Mouse (Mus musculus) hindbrain, embryonic 11.5 days (tissue): ENCODE data around the gene Hist1h2ag. TPM values are rescaled to one million over a fixed set of nuclear protein-coding genes. Genes with fewer than 3 reads are reported as not detected.
"Not testable (repeated sequence)": the region's sequence is repeated elsewhere in the genome, so short reads cannot be mapped to it uniquely, and the experiment has no call there.

ENCODE experiments used
- ATAC-seq: fragments of 200-750 bp; cut with Nextera tagmentation; 2 replicates; pipeline ENCODE4 v1.8.0; 2017; ENCODE audit warnings: mild to moderate bottlenecking, moderate TSS enrichment, moderate library complexity; ENCODE audit not compliant: low FRiP score
- DNase-seq: peaks from one replicate; pipeline ENCODE4 v3.0.0-alpha.2; 2015; ENCODE audit warnings: low spot score
- H3K27ac ChIP-seq: fragments of 300-500 bp; sonication (generic); 2 replicates; pipeline ENCODE4 v1.5.1; 2014; ENCODE audit warnings: mild to moderate bottlenecking, low read depth, low read length
- H3K27me3 ChIP-seq: fragments of 300-500 bp; sonication (generic); 2 replicates; pipeline ENCODE4 v1.6.1; 2014; ENCODE audit warnings: mild to moderate bottlenecking, low read length, moderate library complexity, mixed read lengths; ENCODE audit not compliant: control insufficient read depth, insufficient read depth
- H3K36me3 ChIP-seq: fragments of 300-500 bp; sonication (generic); 2 replicates; pipeline ENCODE4 v1.6.1; 2014; ENCODE audit warnings: mild to moderate bottlenecking, low read length, moderate library complexity, mixed read lengths; ENCODE audit not compliant: control insufficient read depth, insufficient read depth
- H3K4me1 ChIP-seq: fragments of 300-500 bp; sonication (generic); replicated peaks from 2 replicates; pipeline ENCODE4 v1.6.1; 2014; ENCODE audit warnings: low read length, mixed read lengths; ENCODE audit not compliant: control insufficient read depth, insufficient read depth
- H3K4me2 ChIP-seq: fragments of 300-500 bp; sonication (generic); replicated peaks from 2 replicates; pipeline ENCODE4 v1.6.1; 2014; ENCODE audit warnings: mild to moderate bottlenecking, low read depth, low read length
- H3K4me3 ChIP-seq: fragments of 300-500 bp; sonication (generic); 2 replicates; pipeline ENCODE4 v1.5.1; 2014; ENCODE audit warnings: low read depth, low read length
- H3K9ac ChIP-seq: fragments of 300-500 bp; sonication (generic); 2 replicates; pipeline ENCODE4 v1.6.1; 2014; ENCODE audit warnings: low read depth, low read length
- H3K9me3 ChIP-seq: fragments of 300-500 bp; sonication (generic); 2 replicates; pipeline ENCODE4 v1.6.1; 2016; ENCODE audit warnings: low read length; ENCODE audit not compliant: control insufficient read depth
- WGBS: fragments of 180-500 bp; shearing (Covaris S2); extraction: QIAGEN DNeasy Blood & Tissue Kit; methylation state at CpG from one replicate; pipeline ENCODE4 v1.1.7; 2014; 5-methylcytosine and 5-hydroxymethylcytosine counted together
- polyA plus RNA-seq: library from polyadenylated mRNA; unstranded; fragments of >200 nt; fragmentation: Nextera tagmentation; extraction: Ambion mirVana; gene quantifications from 2 replicates; pipeline ENCODE4 v1.2.1, GENCODE M21; 2014

The Hist1h2ag gene
- polyA plus RNA-seq, 1 experiment from 2014 or later = 60.3 TPM

DNA sequence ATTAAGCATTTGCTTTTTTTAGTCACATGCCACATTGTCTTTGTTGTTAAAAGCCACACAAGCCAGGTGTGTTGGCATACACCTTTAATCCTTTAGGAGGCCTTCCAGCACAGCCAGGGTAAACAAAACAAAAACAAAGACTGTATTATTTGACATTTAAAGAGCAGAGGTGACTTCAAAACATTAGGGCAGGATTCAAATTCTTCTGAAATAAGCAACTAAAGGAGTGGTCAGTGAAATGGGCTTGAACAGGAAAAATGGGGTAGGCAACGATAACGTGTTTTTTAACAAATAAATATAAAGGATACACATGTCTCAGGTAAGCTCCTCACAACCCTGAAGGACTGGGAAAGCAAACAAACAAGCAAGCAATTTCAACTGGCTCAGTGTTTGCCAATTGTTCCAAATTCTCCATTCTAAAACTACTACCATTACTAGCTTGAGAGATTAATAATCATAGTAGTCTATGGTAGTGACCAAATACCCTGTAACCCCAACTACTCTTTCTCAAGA, 2.7 kb downstream of the Hist1h2ag start:
- no peaks in the 10 kb centered on the region for H3K9me3 ChIP-seq
- 0 out of 2 replicates have a peak, but pooled peaks cover 2% of the 10 kb centered on the region for H3K4me1 ChIP-seq
- H3K27me3 ChIP-seq = no peaks in the 10 kb centered on the region
- ATAC-seq = no peak
- H3K4me3 ChIP-seq = peak overlapping the region; percentile 37
- H3K4me2 ChIP-seq = peak overlapping the region; percentile 51
- 8% methylated on average over 2 of the region's 2 CpGs for WGBS
- H3K27ac ChIP-seq = peak overlapping the region; percentile 91
- H3K36me3 ChIP-seq = no peaks in the 10 kb centered on the region
- no peak for DNase-seq
- H3K9ac ChIP-seq = peak overlapping the region; percentile 59; the same call in 1 of the 2 replicates

DNA sequence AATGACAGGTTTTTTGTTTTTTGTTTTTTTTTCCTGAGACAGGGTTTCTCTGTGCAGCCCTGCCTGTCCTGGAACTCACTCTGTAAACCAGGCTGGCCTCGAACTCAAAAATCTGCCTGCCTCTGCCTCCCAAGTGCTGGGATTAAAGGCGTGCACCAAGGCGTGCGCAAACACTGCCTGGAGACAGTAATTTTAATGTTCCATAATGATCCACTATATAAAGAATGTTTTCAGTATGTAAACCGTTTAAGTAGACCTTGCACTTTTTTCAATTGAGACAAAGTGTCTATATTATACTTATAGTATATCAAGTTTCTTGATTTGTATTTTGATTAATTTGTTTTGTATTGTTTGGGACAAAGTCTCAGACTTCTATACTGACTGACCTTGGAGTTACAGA, 3.4 kb downstream of the Hist1h2ag start:
- Histone ChIP-seq H3K27me3 (no peaks in the 10 kb centered on the region), H3K9ac (no peak overlapping the region), H3K4me1 (0 out of 2 replicates have a peak, but pooled peaks cover 2% of the 10 kb centered on the region), H3K36me3 (no peaks in the 10 kb centered on the region), H3K4me2 (no peak overlapping the region), H3K9me3 (no peaks in the 10 kb centered on the region), H3K4me3 (no peak overlapping the region), H3K27ac (peak overlapping the region; percentile 91; the same call in 1 of the 2 replicates)
- 67% methylated on average over 5 of the region's 5 CpGs for whole genome bisulfite sequencing
- ATAC-seq (no peak), DNase-seq (no peak)

DNA sequence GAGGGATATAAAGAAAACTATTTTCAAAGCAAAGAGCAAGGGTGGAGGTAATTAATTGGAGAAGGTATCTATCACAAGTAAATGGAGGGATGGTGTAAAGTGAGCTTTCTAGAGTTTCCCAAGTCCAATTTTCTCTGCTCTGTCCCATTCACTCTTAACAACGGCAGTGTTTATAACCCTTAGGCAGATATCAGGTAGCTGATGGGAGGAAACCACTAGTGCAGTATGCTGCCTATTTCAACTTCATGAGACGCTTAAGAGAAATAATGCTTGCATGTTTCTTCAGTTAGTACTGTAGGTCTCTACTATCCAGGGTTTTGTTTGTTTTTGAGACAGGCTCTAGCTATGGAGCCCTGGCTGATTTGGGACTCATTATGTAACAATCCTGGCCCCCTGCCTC, 5.3 kb downstream of the Hist1h2ag start:
- no peak overlapping the region for H3K9ac ChIP-seq
- no peak overlapping the region for H3K4me3 ChIP-seq
- ATAC-seq (no peak), DNase-seq (no peak)
- no peak overlapping the region for H3K27ac ChIP-seq
- H3K9me3 ChIP-seq = no peaks in the 10 kb centered on the region
- no peaks in the 10 kb centered on the region for H3K36me3 ChIP-seq
- H3K27me3 ChIP-seq = no peaks in the 10 kb centered on the region
- H3K4me1 ChIP-seq = 0 out of 2 replicates have a peak, but pooled peaks cover 2% of the 10 kb centered on the region
- H3K4me2 ChIP-seq = no peak overlapping the region
- WGBS = 82% methylated on average over 2 of the region's 2 CpGs

DNA sequence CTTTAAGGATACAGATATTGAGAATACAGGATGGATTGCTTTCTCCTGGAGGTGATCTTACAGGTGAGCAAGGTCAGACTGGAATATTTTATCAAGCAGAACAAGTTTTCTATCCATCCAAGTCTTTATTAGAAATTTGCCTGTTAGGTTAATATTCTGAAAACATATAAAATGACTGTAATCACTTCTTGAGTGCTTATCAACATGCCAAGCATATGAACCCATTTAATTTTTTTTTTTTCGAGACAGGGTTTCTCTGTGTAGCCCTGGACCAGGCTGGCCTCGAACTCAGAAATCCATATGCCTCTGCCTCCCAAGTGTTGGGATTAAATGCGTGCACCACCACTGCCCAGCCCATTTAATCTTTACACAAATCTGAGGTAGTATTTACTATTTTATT, 5.8 kb downstream of the Hist1h2ag start:
- peak overlapping the region; percentile 38; the same call in 1 of the 2 replicates for H3K4me3 ChIP-seq
- ATAC-seq = no peak
- no peak for DNase-seq
- H3K27me3 ChIP-seq = no peaks in the 10 kb centered on the region
- peak overlapping the region; percentile 88 for H3K27ac ChIP-seq
- no peaks in the 10 kb centered on the region for H3K36me3 ChIP-seq
- H3K4me2 ChIP-seq = peak overlapping the region; percentile 60
- 0 out of 2 replicates have a peak, but pooled peaks cover 2% of the 10 kb centered on the region for H3K4me1 ChIP-seq
- H3K9ac ChIP-seq = peak overlapping the region; percentile 59
- H3K9me3 ChIP-seq = no peaks in the 10 kb centered on the region
- WGBS = 64% methylated on average over 3 of the region's 3 CpGs

DNA sequence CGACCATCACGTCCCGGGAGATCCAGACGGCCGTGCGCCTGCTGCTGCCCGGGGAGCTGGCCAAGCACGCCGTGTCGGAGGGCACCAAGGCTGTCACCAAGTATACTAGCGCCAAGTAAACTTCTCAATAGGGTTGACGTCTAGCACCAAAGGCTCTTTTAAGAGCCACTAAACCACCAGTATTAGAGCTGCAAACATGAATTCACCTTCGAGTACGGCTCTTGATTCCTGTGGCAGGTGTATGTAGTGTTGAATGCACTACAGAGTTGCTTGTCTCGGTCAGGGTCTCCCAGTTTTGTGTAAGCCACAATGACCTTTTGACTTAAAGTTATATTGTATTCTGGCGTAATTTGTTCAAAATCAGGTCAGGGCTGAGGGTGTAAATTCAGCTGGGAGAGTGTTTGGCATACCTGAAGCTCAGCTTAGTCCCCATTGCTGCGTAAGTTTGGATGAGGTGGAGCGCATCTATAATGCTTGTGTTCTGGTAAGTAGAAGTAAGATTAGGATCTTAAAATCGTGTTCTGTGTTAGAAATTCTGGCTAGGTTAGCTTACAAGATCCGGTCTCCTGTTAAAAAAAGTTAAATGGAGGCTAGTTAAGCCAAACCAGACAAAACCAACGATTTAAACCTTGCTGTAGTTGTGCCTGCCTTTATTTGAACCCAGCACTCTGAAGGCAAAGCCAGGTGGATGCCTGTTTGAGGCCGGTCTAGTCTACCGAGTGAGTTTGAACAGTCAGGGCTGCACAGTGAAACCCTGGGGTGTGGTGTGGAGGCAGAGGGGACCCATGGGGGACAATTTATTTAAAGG, 6.4 kb downstream of the Hist1h2ag start:
- Histone ChIP-seq H3K36me3 (no peaks in the 10 kb centered on the region), H3K4me1 (0 out of 2 replicates have a peak, but pooled peaks cover 2% of the 10 kb centered on the region), H3K4me2 (peak overlapping the region; percentile 60), H3K9me3 (no peaks in the 10 kb centered on the region), H3K27me3 (no peaks in the 10 kb centered on the region), H3K27ac (peak overlapping the region; percentile 88), H3K9ac (peak overlapping the region; percentile 59), H3K4me3 (peak overlapping the region; percentile 38)
- ATAC-seq = peak; percentile 22; the same call in 1 of the 2 replicates
- WGBS = 3% methylated on average over 16 of the region's 23 CpGs
- DNase-seq = peak; percentile 60

DNA sequence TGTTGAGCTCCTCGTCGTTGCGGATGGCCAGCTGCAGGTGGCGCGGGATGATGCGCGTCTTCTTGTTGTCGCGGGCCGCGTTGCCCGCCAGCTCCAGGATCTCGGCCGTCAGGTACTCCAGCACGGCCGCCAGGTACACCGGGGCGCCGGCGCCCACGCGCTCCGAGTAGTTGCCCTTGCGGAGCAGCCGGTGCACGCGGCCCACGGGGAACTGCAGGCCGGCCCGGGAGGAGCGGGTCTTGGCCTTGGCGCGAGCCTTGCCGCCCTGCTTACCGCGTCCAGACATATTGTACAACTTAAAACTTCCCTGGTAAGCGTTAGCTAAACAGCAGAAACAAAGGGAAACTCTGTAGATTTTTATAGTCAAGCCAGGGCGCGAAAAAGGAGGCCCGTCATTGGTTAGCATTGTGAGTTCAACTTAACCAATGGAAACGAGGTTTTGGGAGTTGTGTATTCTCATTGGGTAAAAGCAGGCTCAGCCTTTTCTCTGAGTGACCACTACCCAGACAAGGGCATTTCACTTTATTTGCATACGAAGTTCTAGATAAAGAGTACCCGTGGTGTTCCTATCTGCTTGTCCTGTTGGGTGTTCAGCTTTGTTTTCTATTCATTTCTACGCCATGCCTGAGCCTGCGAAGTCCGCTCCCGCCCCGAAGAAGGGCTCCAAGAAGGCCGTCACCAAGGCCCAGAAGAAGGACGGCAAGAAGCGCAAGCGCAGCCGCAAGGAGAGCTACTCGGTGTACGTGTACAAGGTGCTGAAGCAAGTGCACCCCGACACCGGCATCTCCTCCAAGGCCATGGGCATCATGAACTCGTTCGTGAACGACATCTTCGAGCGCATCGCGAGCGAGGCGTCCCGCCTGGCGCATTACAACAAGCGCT, 7.2 kb downstream of the Hist1h2ag start, which contains the start of the genes Hist1h2ah and Hist1h2bk:
Gene Hist1h2ah, minus strand, starts transcription at position 302 of the 882 bp plus-strand sequence.
Gene Hist1h2bk, plus strand, starts transcription at position 604 of the 882 bp plus-strand sequence.
- Histone ChIP-seq H3K27ac (peak within 1 kb of the TSS; percentile 88), H3K4me3 (peak within 1 kb of the TSS; percentile 38), H3K9ac (peak within 1 kb of the TSS; percentile 59), H3K4me2 (peak within 1 kb of the TSS; percentile 60)
- H3K27me3 ChIP-seq, H3K4me1 ChIP-seq, H3K36me3 ChIP-seq, H3K9me3 ChIP-seq: not testable (repeated sequence)
- ATAC-seq (peak; percentile 99), DNase-seq (peak; percentile 87)
- WGBS = 0% methylated on average over 23 of the region's 69 CpGs

DNA sequence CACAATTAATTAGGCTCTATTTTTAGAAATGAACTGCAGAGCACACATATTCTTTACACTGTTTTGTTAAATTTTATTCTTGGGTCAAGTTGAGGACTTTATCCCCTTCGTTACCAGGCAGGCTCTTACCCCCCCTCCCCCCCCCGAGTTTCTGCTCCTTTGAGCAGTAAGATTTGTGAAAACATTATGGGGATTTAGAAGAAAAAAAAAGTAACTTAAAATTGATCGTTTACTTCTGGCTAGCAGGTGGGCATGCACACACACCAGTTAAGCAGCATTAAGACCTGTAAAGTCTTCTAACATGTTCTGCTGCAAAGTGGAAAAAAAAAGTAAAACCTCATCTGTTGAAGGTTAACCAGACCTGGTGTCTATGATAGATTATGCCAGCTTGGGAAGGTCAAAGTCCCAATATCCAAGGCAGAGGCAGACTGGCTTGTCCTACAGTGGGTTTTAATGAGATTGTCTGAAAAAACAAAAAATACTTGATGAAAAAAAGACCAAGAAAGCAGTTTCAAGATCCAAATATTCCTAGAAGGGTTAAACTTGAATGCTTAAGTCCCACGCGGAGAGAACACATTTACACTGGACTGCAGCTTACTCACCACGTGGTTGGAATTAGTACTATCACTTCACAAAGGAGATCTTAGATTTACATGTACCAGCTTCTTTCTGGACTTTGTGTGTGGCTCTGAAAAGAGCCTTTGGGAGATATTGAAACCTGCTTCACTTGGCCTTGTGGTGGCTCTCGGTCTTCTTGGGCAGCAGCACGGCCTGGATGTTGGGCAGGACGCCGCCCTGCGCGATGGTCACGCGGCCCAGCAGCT, 8.1 kb downstream of the Hist1h2ag start:
- Histone ChIP-seq H3K27me3 (no peaks in the 10 kb centered on the region), H3K36me3 (no peaks in the 10 kb centered on the region), H3K9me3 (no peaks in the 10 kb centered on the region), H3K27ac (peak overlapping the region; percentile 66), H3K9ac (peak overlapping the region; percentile 49), H3K4me3 (peak overlapping the region; percentile 31), H3K4me2 (peak overlapping the region; percentile 41), H3K4me1 (0 out of 2 replicates have a peak, but pooled peaks cover 2% of the 10 kb centered on the region)
- WGBS = 1% methylated on average over 13 of the region's 14 CpGs
- DNase-seq = peak; percentile 57
- no peak; the same call in 1 of the 2 replicates for ATAC-seq
